Mouse (Mus musculus): Measurements from ENCODE around the gene Kcnmb2. TPM values are rescaled to one million over a fixed set of nuclear protein-coding genes. Genes with fewer than 3 reads are reported as not detected.

Gene Kcnmb2
- polyA plus RNA-seq, 1 experiment from 2014 or later: 0.35 TPM

DNA sequence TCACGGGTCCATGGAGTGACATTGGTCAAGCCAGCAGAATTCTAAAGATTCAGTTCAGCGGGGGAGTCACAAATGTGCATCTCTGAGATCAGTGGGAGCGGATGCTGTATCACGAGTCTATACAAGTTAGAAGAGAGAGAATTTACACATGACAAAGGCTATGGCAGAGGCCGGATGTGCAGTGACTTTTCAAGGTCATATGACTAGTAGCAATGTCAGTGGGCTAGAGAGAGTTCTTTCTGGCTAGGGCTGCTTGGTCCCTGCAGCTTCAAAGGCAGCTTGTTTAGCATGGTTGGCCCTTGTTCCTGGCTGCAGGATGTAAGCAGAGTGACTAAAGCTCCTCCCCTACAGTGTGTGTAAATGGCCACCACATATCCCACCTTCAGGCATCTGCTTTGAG is 217.5 kb downstream of the Kcnmb2 start:
- 73% methylated on average over 5 of the region's 5 CpGs for WGBS
- H3K9me3 ChIP-seq: no peaks in the 10 kb centered on the region
- no peaks in the 10 kb centered on the region for H3K27me3 ChIP-seq (ENCODE audit: insufficient read depth, poor library complexity, severe bottlenecking)
- no peak for DNase-seq (ENCODE audit: low spot score)
- H3K27ac ChIP-seq: no peak overlapping the region
- H3K4me3 ChIP-seq: no peak overlapping the region
- 0 out of 2 replicates have a peak, but pooled peaks cover 3% of the 10 kb centered on the region for H3K4me1 ChIP-seq
- H3K36me3 ChIP-seq: no peaks in the 10 kb centered on the region

DNA sequence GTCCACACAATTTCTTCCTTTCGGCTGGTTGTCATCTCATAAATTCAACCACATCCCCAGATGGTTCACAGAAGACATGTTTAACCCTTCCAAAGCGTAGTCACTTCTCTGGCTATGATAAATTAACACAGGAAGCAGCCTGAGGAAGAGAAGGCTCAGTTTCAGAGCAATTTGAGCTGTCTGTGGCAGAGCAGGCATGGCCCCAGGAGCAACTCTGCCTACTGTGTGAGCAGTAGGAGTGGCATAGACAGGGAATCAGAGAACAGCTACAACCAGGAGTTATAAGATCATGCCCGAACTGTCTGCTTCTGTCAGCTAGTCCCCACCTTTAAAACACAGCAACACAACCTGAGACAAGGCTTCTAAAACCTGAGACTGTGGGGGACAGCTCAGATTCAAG is 219.4 kb downstream of the Kcnmb2 start:
- WGBS: 71% methylated on average over 3 of the region's 3 CpGs

GRCm38 (mm10) chr3:32125431-32125830 is 223.1 kb downstream of the Kcnmb2 start:
- Histone ChIP-seq H3K27ac (no peak overlapping the region), H3K9me3 (no peaks in the 10 kb centered on the region), H3K27me3 (ENCODE audit: insufficient read depth, poor library complexity, severe bottlenecking) (no peaks in the 10 kb centered on the region), H3K36me3 (no peaks in the 10 kb centered on the region), H3K4me3 (no peak overlapping the region), H3K4me1 (no peaks in the 10 kb centered on the region)
- no peak for DNase-seq (ENCODE audit: low spot score)
- WGBS: 53% methylated on average over 4 of the region's 4 CpGs

More for the DNA sequence above, 219.4 kb downstream of the Kcnmb2 start:
- H3K27me3 ChIP-seq (ENCODE audit: insufficient read depth, poor library complexity, severe bottlenecking): no peaks in the 10 kb centered on the region
- H3K27ac ChIP-seq: no peak overlapping the region
- H3K4me3 ChIP-seq: no peak overlapping the region
- 0 out of 2 replicates have a peak, but pooled peaks cover 3% of the 10 kb centered on the region for H3K4me1 ChIP-seq
- no peaks in the 10 kb centered on the region for H3K36me3 ChIP-seq
- DNase-seq (ENCODE audit: low spot score): no peak
- H3K9me3 ChIP-seq: no peaks in the 10 kb centered on the region

- H3K9me3 ChIP-seq: no peaks in the 10 kb centered on the region
- H3K27ac ChIP-seq: no peak overlapping the region
- no peaks in the 10 kb centered on the region for H3K36me3 ChIP-seq
- DNase-seq (ENCODE audit: low spot score): no peak
- no peak overlapping the region for H3K4me3 ChIP-seq
- 8% methylated on average over 5 of the region's 5 CpGs for WGBS
- no peaks in the 10 kb centered on the region for H3K27me3 ChIP-seq (ENCODE audit: insufficient read depth, poor library complexity, severe bottlenecking)
- H3K4me1 ChIP-seq: no peaks in the 10 kb centered on the region
Measured at GRCm38 (mm10) chr3:32128391-32128790, 226.1 kb downstream of the Kcnmb2 start.

GRCm38 (mm10) chr3:32130696-32131095 is 228.4 kb downstream of the Kcnmb2 start:
- no peak overlapping the region for H3K4me3 ChIP-seq
- H3K27ac ChIP-seq: no peak overlapping the region
- H3K9me3 ChIP-seq: no peaks in the 10 kb centered on the region
- H3K4me1 ChIP-seq: no peaks in the 10 kb centered on the region
- WGBS: 70% methylated on average over 1 of the region's 1 CpGs
- no peaks in the 10 kb centered on the region for H3K36me3 ChIP-seq
- H3K27me3 ChIP-seq (ENCODE audit: insufficient read depth, poor library complexity, severe bottlenecking): no peaks in the 10 kb centered on the region
- DNase-seq (ENCODE audit: low spot score): no peak

- Histone ChIP-seq H3K4me1 (no peaks in the 10 kb centered on the region), H3K27ac (no peak overlapping the region), H3K4me3 (no peak overlapping the region), H3K9me3 (no peaks in the 10 kb centered on the region), H3K36me3 (no peaks in the 10 kb centered on the region), H3K27me3 (ENCODE audit: insufficient read depth, poor library complexity, severe bottlenecking) (no peaks in the 10 kb centered on the region)
- 76% methylated on average over 3 of the region's 3 CpGs for WGBS
- DNase-seq (ENCODE audit: low spot score): no peak
Measured at GRCm38 (mm10) chr3:32132395-32133004, 230.2 kb downstream of the Kcnmb2 start.

DNA sequence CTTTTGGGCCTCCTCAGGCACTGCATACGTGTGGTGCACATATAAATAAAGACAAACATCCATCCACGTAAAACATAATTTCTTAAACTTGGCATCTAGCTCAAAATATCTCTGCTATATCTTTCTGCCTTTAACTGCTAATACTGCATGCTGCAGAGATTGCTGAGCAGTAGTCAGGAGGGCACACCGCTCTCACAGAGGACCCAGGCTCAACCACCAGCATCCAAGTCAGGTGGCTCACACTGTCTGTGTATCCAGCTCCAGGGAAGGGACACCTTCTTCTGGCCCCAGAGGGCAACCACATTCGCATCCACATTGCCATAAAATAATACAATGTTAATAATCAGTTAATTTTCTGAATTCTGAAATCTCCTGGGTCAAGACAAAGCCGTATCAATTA is 241.9 kb downstream of the Kcnmb2 start:
- Histone ChIP-seq H3K27ac (no peak overlapping the region), H3K9me3 (no peaks in the 10 kb centered on the region), H3K27me3 (ENCODE audit: insufficient read depth, poor library complexity, severe bottlenecking) (no peaks in the 10 kb centered on the region), H3K36me3 (no peaks in the 10 kb centered on the region), H3K4me3 (no peak overlapping the region), H3K4me1 (no peaks in the 10 kb centered on the region)
- DNase-seq (ENCODE audit: low spot score): no peak
- 85% methylated on average over 5 of the region's 5 CpGs for WGBS

DNA sequence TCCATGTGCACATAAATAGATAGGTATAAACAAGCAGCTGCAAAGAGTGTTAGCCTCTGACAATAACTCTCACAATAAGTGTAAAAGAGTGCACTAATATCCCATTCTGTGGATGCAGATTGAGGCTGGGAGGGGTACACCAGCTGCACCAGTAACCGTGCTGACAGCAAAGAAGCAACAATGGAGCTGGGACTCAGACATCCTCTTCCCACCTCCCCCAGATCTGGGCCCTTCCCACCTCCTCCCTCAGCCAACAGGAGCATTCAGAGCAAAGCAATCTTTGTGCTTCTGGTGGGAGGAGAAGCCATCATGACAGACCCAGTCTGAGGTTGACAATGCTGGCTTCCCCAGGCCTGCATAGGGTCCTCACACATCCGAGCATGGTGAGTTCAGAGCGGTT is 242.3 kb downstream of the Kcnmb2 start:
- no peaks in the 10 kb centered on the region for H3K36me3 ChIP-seq
- no peak for DNase-seq (ENCODE audit: low spot score)
- H3K9me3 ChIP-seq: no peaks in the 10 kb centered on the region
- H3K27ac ChIP-seq: no peak overlapping the region
- no peaks in the 10 kb centered on the region for H3K4me1 ChIP-seq
- no peak overlapping the region for H3K4me3 ChIP-seq
- 50% methylated on average over 3 of the region's 3 CpGs for whole genome bisulfite sequencing
- H3K27me3 ChIP-seq (ENCODE audit: insufficient read depth, poor library complexity, severe bottlenecking): no peaks in the 10 kb centered on the region

DNA sequence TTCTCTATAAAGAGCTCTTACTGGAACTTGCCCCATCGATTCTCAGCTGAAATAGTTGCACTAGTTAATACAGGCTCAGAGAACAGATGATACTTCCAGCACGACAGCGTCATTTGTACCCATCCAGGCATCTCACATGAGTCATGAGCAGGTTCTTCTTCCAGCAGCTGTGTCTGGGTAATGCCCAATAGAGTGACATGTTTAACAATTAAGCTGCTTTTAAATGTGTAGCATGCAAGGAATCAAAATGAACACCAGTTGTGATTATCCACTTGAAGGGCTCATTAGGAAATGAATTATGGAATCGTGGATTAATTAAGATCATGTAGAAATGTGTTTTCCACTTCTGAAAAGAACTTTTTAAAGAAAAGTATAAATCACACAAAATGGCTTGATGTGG is 245.4 kb downstream of the Kcnmb2 start:
- Histone ChIP-seq H3K36me3 (no peaks in the 10 kb centered on the region), H3K4me1 (no peaks in the 10 kb centered on the region), H3K9me3 (no peaks in the 10 kb centered on the region), H3K4me3 (no peak overlapping the region), H3K27ac (no peak overlapping the region), H3K27me3 (ENCODE audit: insufficient read depth, poor library complexity, severe bottlenecking) (no peaks in the 10 kb centered on the region)
- no peak for DNase-seq (ENCODE audit: low spot score)
- WGBS: 78% methylated on average over 4 of the region's 4 CpGs

- H3K9me3 ChIP-seq: no peaks in the 10 kb centered on the region
- WGBS: 65% methylated on average over 14 of the region's 14 CpGs
- H3K36me3 ChIP-seq: no peaks in the 10 kb centered on the region
- no peaks in the 10 kb centered on the region for H3K4me1 ChIP-seq
- H3K4me3 ChIP-seq: no peak overlapping the region
- H3K27ac ChIP-seq: no peak overlapping the region
- no peaks in the 10 kb centered on the region for H3K27me3 ChIP-seq (ENCODE audit: insufficient read depth, poor library complexity, severe bottlenecking)
- DNase-seq (ENCODE audit: low spot score): no peak
Measured at GRCm38 (mm10) chr3:32149851-32150570, 247.7 kb downstream of the Kcnmb2 start.

- no peak for DNase-seq (ENCODE audit: low spot score)
- no peaks in the 10 kb centered on the region for H3K27me3 ChIP-seq (ENCODE audit: insufficient read depth, poor library complexity, severe bottlenecking)
- WGBS: 74% methylated on average over 6 of the region's 6 CpGs
- H3K9me3 ChIP-seq: no peaks in the 10 kb centered on the region
- peaks cover 3% of the 10 kb centered on the region; the same call in 1 of the 2 replicates for H3K4me1 ChIP-seq
- no peak overlapping the region for H3K27ac ChIP-seq
- H3K4me3 ChIP-seq: no peak overlapping the region
- H3K36me3 ChIP-seq: no peaks in the 10 kb centered on the region
Measured at GRCm38 (mm10) chr3:32180519-32180918, 278.2 kb downstream of the Kcnmb2 start.

- DNase-seq (ENCODE audit: low spot score): no peak
- H3K9me3 ChIP-seq: no peaks in the 10 kb centered on the region
- 61% methylated on average over 2 of the region's 2 CpGs for WGBS
- peaks cover 3% of the 10 kb centered on the region; the same call in 1 of the 2 replicates for H3K4me1 ChIP-seq
- no peak overlapping the region for H3K27ac ChIP-seq
- H3K27me3 ChIP-seq (ENCODE audit: insufficient read depth, poor library complexity, severe bottlenecking): no peaks in the 10 kb centered on the region
- H3K36me3 ChIP-seq: no peaks in the 10 kb centered on the region
- no peak overlapping the region for H3K4me3 ChIP-seq
Measured at GRCm38 (mm10) chr3:32185855-32186522, 283.7 kb downstream of the Kcnmb2 start.

DNA sequence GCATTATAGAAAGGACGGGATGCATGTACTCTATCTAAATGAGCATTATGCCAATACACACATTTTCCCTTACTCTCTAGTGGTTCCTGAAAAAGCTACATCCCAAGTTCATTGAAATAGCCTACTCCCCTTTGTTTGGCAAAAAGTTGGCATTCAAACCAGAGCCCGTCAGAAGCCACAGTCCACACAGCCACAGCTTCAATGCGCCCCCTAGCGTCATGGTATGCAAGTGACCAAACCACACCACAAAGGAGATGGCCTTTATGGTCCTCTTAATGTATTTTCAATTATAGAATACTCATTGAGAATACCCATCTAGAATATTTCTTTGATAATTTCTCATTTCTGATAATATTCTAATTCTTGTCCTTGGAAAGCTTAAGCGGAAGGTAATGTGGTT is 286.2 kb downstream of the Kcnmb2 start:
- H3K27ac ChIP-seq: no peak overlapping the region
- H3K9me3 ChIP-seq: no peaks in the 10 kb centered on the region
- no peaks in the 10 kb centered on the region for H3K36me3 ChIP-seq
- no peak for DNase-seq (ENCODE audit: low spot score)
- WGBS: 30% methylated on average over 5 of the region's 5 CpGs
- H3K4me3 ChIP-seq: no peak overlapping the region
- no peaks in the 10 kb centered on the region for H3K4me1 ChIP-seq
- H3K27me3 ChIP-seq (ENCODE audit: insufficient read depth, poor library complexity, severe bottlenecking): no peaks in the 10 kb centered on the region

Data from heart, embryonic 10.5 days (tissue).